Mouse (Mus musculus): ENCODE measurements around the gene Lrrc59. TPM values are rescaled to one million over a fixed set of nuclear protein-coding genes. Genes with fewer than 3 reads are reported as not detected.
"Not testable (repeated sequence)": the region's sequence is repeated elsewhere in the genome, so short reads cannot be mapped to it uniquely, and the experiment has no call there.

Lrrc59 gene
- polyA plus RNA-seq, 1 experiment from 2014 or later = 283 TPM

DNA sequence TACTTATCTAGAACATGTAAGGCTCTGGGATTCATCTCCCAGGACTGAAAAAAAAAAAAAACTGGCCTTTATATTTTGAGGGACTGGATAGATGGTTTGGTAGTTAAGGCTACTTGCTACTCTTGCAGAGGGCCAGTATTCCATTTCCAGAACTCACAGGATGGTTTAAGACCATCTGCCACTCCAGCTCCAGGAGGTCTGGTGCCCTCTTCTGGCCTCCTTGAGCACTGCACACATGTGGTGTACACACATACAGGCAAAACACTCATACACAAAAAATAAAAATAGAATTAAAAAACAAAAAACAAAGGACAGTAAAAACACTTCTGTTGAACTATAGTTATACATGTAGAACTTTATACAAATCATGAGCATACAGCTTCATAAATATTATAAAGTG, 51.1 kb downstream of the Lrrc59 start:
- Histone ChIP-seq H3K4me3 (no peak overlapping the region), H3K36me3 (replicated peaks) (no peaks in the 10 kb centered on the region), H3K4me1 (peaks cover 32% of the 10 kb centered on the region), H3K27me3 (ENCODE audit: poor library complexity, severe bottlenecking) (no peaks in the 10 kb centered on the region), H3K9me3 (no peaks in the 10 kb centered on the region), H3K27ac (no peak overlapping the region)
- no peak for DNase-seq (ENCODE audit: extremely low spot score, low spot score)

DNA sequence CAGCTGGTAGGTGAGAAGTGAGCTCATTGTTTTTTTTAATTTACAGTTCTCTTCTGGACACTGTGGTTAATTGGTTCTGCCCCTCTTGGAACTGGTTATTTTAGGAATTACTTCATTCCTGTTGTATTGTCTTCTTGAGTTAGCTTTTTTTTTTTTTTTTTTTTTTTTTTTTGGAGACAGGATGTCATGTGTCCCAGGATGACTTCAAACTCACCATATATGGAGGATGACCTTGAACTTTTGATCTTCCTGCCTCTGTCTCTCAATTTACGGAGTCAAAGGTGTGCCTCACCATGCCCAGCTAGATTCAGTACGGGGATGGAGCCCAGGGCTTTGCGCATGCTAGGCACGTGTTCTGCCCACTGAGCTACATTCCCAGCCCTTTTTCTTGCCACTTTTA, 52.1 kb downstream of the Lrrc59 start:
- Histone ChIP-seq H3K4me1 (peaks cover 22% of the 10 kb centered on the region), H3K4me3 (no peak overlapping the region), H3K27me3 (ENCODE audit: poor library complexity, severe bottlenecking) (no peaks in the 10 kb centered on the region), H3K9me3 (no peaks in the 10 kb centered on the region), H3K27ac (no peak overlapping the region), H3K36me3 (replicated peaks) (no peaks in the 10 kb centered on the region)
- 86% methylated on average over 4 of the region's 4 CpGs for WGBS
- no peak for DNase-seq (ENCODE audit: extremely low spot score, low spot score)

DNA sequence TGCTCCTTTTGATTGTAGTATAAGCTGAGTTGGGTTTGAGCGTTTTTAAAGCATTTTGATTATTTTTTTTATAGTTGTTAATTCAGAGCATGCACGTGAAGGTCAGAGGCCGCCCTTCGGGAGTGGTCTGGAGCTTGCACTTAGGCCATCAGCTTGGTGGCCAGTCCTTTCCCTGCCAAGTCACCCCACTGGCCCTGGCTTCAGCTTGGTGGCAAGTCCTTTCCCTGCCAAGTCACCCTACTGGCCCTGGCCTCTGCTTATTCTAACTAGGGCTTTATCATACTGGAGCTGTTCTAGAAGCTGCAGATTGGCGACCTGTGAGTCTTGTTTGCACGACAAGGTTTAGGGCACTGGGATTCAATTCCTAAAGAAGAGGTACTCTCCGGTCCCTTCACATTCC, 52.9 kb downstream of the Lrrc59 start:
- no peak for DNase-seq (ENCODE audit: extremely low spot score, low spot score)
- no peak overlapping the region for H3K27ac ChIP-seq
- no peaks in the 10 kb centered on the region for H3K36me3 ChIP-seq (replicated peaks)
- peaks cover 16% of the 10 kb centered on the region for H3K4me1 ChIP-seq
- H3K4me3 ChIP-seq = no peak overlapping the region
- no peaks in the 10 kb centered on the region for H3K27me3 ChIP-seq (ENCODE audit: poor library complexity, severe bottlenecking)
- H3K9me3 ChIP-seq = no peaks in the 10 kb centered on the region
- 85% methylated on average over 7 of the region's 7 CpGs for WGBS

DNA sequence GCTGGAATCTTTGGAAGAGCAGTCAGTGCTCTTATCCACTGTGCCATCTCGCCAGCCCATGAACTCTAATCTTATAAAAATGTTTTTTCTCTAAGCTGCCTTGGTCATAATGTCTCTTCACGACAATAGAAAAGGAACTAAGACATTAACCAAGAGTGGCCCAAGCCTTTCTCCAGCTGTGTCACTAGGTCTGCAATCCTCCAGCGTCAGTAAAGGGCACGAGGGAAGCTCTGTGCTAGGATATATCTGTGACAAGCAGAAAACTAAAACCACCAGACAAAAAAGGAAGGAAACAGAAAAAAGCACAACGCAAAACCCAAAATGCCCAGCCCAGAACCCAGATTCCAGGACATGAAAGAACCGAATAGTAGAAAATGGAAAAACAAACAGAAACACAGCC, 57.6 kb downstream of the Lrrc59 start:
- H3K36me3 ChIP-seq (replicated peaks) = no peaks in the 10 kb centered on the region
- H3K27ac ChIP-seq = no peak overlapping the region
- WGBS = 80% methylated on average over 6 of the region's 6 CpGs
- no peak for DNase-seq (ENCODE audit: extremely low spot score, low spot score)
- H3K9me3 ChIP-seq = no peaks in the 10 kb centered on the region
- H3K4me3 ChIP-seq = no peak overlapping the region
- no peaks in the 10 kb centered on the region for H3K27me3 ChIP-seq (ENCODE audit: poor library complexity, severe bottlenecking)
- H3K4me1 ChIP-seq = peaks cover 8% of the 10 kb centered on the region

DNA sequence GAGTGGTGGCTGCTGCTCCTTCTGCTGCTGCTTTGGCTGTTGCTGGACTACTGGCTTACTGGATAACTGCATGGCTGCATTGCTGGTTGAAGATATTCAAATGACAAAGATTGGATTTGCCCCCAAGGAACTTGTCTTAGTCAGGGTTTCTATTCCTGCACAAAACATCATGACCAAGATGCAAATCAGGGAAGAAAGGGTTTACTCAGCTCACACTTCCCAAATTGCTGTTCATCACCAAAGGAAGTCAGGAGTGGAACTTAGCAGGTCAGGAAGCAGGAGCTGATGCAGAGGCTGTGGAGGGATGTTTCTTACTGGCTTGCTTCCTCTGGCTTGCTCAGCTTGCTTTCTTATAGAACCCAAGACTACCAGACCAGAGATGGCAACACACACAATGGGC, 62.9 kb downstream of the Lrrc59 start:
- H3K9me3 ChIP-seq; H3K36me3 ChIP-seq (replicated peaks); H3K4me3 ChIP-seq; DNase-seq (ENCODE audit: extremely low spot score, low spot score); H3K4me1 ChIP-seq; H3K27ac ChIP-seq; H3K27me3 ChIP-seq (ENCODE audit: poor library complexity, severe bottlenecking): not testable (repeated sequence)

Other genes starting within 250 kb of the Lrrc59 start
- 0.12 and 0.22 TPM in 2 replicates for gene Abcc3, start 236.8 kb upstream of the Lrrc59 start, polyA plus RNA-seq (2016; fragmentation: Nextera tagmentation; extraction: Ambion mirVana)
- 7.0 and 8.3 TPM in 2 replicates for gene Cacna1g, start 155.6 kb upstream of the Lrrc59 start, polyA plus RNA-seq (2016; fragmentation: Nextera tagmentation; extraction: Ambion mirVana)
- gene Spata20, start 143.6 kb upstream of the Lrrc59 start, polyA plus RNA-seq (2016; fragmentation: Nextera tagmentation; extraction: Ambion mirVana) = not detected in 2 replicates
- gene Epn3, start 129.8 kb upstream of the Lrrc59 start, polyA plus RNA-seq (2016; fragmentation: Nextera tagmentation; extraction: Ambion mirVana) = 1.6 and 2.0 TPM in 2 replicates
- gene Mycbpap, start 108.0 kb upstream of the Lrrc59 start, polyA plus RNA-seq (2016; fragmentation: Nextera tagmentation; extraction: Ambion mirVana) = 3.4 and 4.5 TPM in 2 replicates
- gene Rsad1, start 80.5 kb upstream of the Lrrc59 start, polyA plus RNA-seq (2016; fragmentation: Nextera tagmentation; extraction: Ambion mirVana) = 3.7 and 5.6 TPM in 2 replicates
- 0.09 and 0.21 TPM in 2 replicates for gene Chad, start 64.7 kb upstream of the Lrrc59 start, polyA plus RNA-seq (2016; fragmentation: Nextera tagmentation; extraction: Ambion mirVana)
- 3.7 TPM in 2 replicates for gene Acsf2, start 27.9 kb upstream of the Lrrc59 start, polyA plus RNA-seq (2016; fragmentation: Nextera tagmentation; extraction: Ambion mirVana)
- 135 and 142 TPM in 2 replicates for gene Mrpl27, start 24.0 kb downstream of the Lrrc59 start, polyA plus RNA-seq (2016; fragmentation: Nextera tagmentation; extraction: Ambion mirVana)
- gene Eme1, start 24.2 kb downstream of the Lrrc59 start, polyA plus RNA-seq (2016; fragmentation: Nextera tagmentation; extraction: Ambion mirVana) = 69.6 and 79.1 TPM in 2 replicates
- gene Xylt2, start 47.7 kb downstream of the Lrrc59 start, polyA plus RNA-seq (2016; fragmentation: Nextera tagmentation; extraction: Ambion mirVana) = 14.4 and 15.2 TPM in 2 replicates
- not detected in 2 replicates for gene Gm11541, start 74.7 kb downstream of the Lrrc59 start, polyA plus RNA-seq (2016; fragmentation: Nextera tagmentation; extraction: Ambion mirVana)
- gene Cdc34b, start 112.0 kb downstream of the Lrrc59 start, polyA plus RNA-seq (2016; fragmentation: Nextera tagmentation; extraction: Ambion mirVana) = 0.20 and 0.26 TPM in 2 replicates
- not detected in 2 replicates for gene Tmem92, start 152.9 kb downstream of the Lrrc59 start, polyA plus RNA-seq (2016; fragmentation: Nextera tagmentation; extraction: Ambion mirVana)